Mouse (Mus musculus): ENCODE data around the gene Slc35c2.

Gene Slc35c2

DNA sequence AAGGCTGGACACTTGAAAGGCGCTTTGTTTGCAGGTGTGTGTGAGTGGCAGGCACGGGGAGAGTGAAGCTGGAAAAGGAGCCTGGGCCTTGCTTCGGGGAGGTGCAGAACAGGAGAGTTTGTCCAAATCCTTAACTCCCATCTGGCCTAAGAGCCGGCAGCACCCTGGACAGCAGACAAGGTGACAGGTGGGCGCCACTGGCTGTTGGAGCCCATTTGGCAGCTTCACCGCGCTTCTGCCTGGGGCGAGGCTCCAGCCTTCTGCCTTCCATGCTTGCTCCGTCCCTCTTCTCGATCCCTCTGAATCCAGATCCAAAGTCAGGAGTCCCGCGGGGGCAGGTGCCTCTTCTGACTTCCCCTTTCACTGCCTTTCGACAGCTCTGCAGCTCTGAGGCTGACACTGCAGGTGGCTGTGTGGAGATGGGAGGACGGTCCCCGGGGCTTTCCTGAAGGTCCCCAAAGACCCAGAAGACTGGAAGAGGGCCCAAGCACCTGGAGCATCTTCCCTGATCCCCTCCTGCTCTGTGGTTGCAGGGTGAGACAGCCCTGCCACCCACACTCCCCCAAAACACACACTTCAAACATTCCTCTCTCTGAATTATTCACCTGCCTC, 48.0 kb downstream of the Slc35c2 start:
- no peak for DNase-seq (ENCODE audit: low spot score in 2 of 2)

DNA sequence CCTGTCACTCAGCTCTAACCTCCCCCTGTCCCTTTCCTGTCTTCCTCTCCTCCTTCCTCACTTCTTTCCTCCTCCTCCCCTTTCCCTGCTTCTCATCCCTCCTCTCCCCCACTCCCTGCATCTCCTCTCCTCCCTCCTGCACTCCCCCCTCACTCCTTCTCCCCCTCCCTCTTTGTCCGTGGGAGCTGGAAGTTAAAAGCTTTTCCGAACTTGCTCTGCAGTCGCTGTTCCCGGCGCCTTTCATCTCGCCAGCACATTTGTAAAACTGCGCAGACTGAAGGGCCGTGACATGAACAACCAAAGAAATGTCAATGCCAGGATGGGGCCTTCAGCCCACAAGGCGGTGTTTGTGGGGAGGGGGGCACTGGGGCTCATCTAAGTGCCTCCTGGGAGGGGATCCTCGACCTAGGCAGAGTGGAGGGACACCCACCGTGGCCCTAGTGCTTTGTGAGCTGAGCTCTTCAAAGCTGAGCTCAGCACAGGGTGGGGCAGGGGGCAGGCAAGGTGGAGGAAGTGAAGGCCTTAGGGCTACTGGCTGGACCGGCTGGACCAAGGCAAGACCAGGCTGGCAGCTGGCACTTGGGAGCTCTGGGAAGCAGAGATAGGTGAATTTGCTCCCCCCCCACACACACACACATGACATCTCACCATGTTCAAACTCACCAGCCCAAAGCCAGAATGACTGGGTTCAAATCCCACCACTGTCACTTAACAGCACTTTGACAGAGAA, 49.1 kb downstream of the Slc35c2 start:
- DNase-seq (ENCODE audit: low spot score in 2 of 2): no peak

DNA sequence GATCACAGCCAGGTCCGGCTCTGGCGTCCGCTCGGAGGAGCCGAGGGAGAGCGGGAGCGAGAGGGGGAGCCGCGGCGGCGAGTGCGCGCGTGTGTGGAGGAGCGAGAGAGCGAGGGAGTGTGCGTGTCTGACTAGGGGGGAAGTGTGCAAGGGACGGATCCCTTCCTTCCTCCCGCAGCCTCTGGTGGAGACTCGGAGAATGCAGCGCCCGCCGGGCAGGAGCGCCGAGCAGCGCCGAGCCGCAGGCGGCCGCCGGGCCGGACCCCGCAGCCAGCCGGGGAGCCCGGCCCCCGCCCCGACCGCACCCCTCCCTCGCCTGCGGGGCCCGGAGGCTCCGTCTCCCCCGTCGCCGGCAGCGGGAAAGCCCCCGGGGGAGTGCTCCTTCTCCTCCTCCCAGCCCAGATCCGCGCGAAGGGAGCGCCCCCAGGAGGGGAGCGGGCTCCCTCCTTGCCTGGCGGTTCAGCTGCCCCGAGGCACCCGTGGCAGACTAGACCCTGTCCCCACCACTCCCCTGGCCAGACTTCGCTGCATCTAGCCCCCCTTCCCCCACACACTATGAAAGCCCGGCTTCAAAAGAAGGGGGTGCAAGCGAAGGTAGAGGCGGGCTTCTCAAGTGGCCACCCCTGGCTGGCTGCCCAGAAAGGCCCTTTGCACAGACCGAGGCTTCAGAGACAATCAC, 52.9 kb downstream of the Slc35c2 start, which contains the start of gene Cdh22:
TSS of gene Cdh22 (minus strand) at position 241 of the 679 bp plus-strand sequence.
- peak; percentile 78 to 83 for DNase-seq (ENCODE audit: low spot score in 2 of 2)

DNA sequence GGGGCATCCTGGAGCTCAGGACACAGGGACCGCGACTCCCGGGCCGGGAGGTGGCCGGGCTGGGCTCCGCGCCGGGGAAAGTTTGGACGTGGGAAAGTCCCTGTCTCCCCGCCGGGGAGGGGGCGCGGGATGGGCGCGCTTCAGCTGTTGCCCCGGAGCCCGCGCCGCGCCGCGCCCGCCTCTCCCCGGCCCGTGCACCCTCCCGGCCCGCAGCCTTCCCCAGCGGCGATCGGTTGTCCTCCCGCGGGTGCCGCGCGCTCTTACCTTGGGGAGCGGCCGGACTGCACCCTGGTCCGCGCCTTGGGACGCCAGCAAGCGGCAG, 53.4 kb downstream of the Slc35c2 start:
- DNase-seq (ENCODE audit: low spot score in 2 of 2): no peak

DNA sequence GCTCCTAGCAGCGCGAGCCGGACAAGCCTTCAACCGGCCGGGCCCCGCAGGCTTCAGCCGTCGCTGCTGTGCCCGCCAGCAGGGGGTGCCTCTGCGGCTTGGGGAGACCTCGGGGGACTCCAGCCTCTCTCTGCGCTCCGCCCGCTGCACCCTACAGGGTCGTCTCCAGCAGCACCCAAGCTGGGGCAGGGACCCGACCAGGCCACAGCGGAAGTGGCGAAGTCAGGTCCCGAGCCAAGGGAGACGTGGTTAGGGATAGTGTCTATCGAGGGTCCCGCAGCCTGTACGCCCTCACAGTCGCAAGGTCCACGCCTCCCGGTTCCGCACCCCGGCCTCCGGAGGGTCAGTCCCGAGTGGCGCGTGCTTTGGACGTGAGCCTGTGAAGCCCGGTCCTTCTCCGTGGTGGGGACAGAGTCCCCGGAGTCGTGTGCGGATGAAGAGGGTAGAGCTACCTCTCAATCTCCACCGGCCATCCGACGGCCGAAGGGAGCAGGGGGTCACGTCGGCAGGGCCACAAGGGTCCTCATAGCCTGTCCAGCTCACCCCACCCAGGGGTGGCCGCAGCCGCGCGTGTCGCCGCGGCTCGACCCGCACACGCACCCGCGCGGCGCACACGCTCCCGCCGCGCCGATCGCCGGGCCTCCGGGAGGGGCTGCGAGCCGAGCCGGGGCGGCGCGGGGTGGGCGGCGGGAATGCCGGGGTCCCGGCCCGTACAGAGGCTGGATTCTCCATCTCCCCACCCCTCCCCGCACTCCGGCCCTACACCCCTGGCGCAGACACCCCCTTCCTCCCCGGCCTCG, 54.0 kb downstream of the Slc35c2 start:
- DNase-seq (ENCODE audit: low spot score in 2 of 2): peak in 1 of 2 experiments; percentile 67

DNA sequence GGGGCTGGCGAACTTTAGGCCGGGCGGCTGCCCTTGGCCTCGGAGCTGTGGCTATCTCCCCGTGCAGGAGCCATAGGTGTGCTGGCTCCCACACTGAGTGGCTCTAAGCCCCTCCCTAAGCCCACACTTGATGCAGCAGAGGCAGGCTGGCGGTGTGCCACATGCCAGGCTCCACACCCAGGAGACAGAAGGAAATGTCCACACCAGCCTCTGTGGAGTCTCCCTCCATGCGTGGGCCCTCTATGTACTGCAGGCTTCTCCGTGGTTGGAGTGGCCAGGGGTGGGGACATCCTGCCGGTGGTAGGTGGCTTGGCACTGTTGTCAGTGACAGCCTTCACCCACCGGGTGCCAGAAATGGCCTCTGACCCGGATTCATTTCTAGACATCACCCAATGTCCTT, 58.6 kb downstream of the Slc35c2 start:
- no peak for DNase-seq (ENCODE audit: low spot score in 2 of 2)
